Mouse (Mus musculus): Measurements from ENCODE around the gene Plppr1. TPM values are rescaled to one million over a fixed set of nuclear protein-coding genes. Genes with fewer than 3 reads are reported as not detected.
A peak's percentile ranks its signal among the peaks of the same experiment; 100 is the strongest.

The Plppr1 gene
- polyA plus RNA-seq, 1 experiment from 2014 or later = 5.0 TPM

DNA sequence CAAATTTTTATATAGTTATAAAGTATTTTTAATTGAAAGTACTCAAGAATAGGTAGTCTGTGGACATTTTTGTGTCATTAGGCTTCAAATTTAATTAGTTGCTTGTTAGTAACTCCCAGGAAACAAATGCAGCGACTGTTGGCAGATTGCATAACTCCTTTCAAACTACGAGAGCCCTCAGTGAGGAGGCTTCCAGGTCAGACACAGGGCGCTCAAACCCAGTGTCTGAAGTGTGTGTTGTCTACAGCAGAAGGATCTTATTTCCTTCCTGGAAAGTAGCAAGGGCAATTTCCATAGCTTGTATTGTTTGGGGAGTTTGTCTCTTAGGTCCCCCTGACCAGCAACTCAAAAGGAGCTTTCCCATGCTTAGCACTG, 173.9 kb downstream of the Plppr1 start:
- Histone ChIP-seq H3K4me1 (replicated peaks) (no peaks in the 10 kb centered on the region), H3K27ac (no peak overlapping the region), H3K36me3 (no peaks in the 10 kb centered on the region), H3K9ac (no peak overlapping the region), H3K27me3 (no peaks in the 10 kb centered on the region), H3K4me3 (no peak overlapping the region), H3K4me2 (no peak overlapping the region), H3K9me3 (replicated peaks) (no peaks in the 10 kb centered on the region)
- WGBS = 61% methylated on average over 3 of the region's 3 CpGs
- no peak for ATAC-seq (replicated peaks; ENCODE audit: insufficient number of reproducible peaks, insufficient read depth, low FRiP score, low read depth)

GRCm38 (mm10) chr4:49238111-49238510, 179.0 kb downstream of the Plppr1 start:
- no peaks in the 10 kb centered on the region for H3K36me3 ChIP-seq
- no peaks in the 10 kb centered on the region for H3K9me3 ChIP-seq (replicated peaks)
- no peak overlapping the region for H3K4me2 ChIP-seq
- no peak overlapping the region for H3K27ac ChIP-seq
- no peaks in the 10 kb centered on the region for H3K27me3 ChIP-seq
- no peak overlapping the region for H3K4me3 ChIP-seq
- 85% methylated on average over 4 of the region's 4 CpGs for WGBS
- H3K4me1 ChIP-seq (replicated peaks) = no peaks in the 10 kb centered on the region
- no peak overlapping the region for H3K9ac ChIP-seq
- ATAC-seq (replicated peaks; ENCODE audit: insufficient number of reproducible peaks, insufficient read depth, low FRiP score, low read depth) = no peak

DNA sequence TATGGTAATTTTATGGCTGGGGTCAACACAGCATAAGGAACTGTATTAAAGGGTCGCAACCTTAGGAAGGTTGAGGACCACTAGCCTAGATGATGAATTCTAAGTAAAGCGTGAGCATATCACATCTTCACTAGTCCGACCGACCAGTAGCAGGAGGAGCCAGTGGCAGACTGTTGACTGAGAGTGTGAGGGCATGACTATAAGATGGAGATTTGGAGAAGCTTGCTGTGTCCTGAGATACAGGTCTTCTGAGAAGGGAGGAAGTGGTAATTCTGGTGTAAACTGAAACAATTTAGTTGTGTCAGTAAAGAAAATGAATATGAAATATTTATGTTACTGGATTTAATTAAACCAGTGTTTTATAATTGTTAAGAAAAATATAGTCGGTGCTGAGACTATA, 180.4 kb downstream of the Plppr1 start:
- Histone ChIP-seq H3K9me3 (replicated peaks) (no peaks in the 10 kb centered on the region), H3K36me3 (no peaks in the 10 kb centered on the region), H3K27ac (no peak overlapping the region), H3K27me3 (no peaks in the 10 kb centered on the region), H3K4me3 (no peak overlapping the region), H3K4me2 (no peak overlapping the region), H3K9ac (no peak overlapping the region), H3K4me1 (replicated peaks) (no peaks in the 10 kb centered on the region)
- 85% methylated on average over 5 of the region's 5 CpGs for WGBS
- no peak for ATAC-seq (replicated peaks; ENCODE audit: insufficient number of reproducible peaks, insufficient read depth, low FRiP score, low read depth)

DNA sequence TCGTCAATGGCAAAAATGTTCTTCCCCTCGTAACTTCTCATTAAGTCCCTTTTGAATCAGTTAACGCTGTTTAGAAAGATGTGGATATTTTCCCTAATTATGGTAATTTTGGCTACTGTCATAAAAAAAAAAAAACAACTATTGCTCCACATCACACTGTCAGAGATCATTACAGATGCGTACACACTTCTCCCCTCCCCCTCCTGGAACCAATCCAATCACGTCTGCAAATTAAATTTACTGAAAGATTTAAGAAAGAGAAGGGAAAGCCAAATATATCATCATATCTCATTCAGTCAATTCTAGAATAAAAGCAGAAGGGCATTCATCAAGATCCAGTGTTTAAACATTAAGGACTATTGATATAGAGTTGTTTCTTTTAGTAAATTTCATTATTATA, 185.7 kb downstream of the Plppr1 start:
- ATAC-seq (replicated peaks; ENCODE audit: insufficient number of reproducible peaks, insufficient read depth, low FRiP score, low read depth) = no peak
- 72% methylated on average over 5 of the region's 5 CpGs for WGBS
- Histone ChIP-seq H3K9me3 (replicated peaks) (no peaks in the 10 kb centered on the region), H3K27ac (no peak overlapping the region), H3K4me2 (no peak overlapping the region), H3K4me3 (no peak overlapping the region), H3K36me3 (no peaks in the 10 kb centered on the region), H3K9ac (no peak overlapping the region), H3K27me3 (no peaks in the 10 kb centered on the region), H3K4me1 (replicated peaks) (no peaks in the 10 kb centered on the region)

DNA sequence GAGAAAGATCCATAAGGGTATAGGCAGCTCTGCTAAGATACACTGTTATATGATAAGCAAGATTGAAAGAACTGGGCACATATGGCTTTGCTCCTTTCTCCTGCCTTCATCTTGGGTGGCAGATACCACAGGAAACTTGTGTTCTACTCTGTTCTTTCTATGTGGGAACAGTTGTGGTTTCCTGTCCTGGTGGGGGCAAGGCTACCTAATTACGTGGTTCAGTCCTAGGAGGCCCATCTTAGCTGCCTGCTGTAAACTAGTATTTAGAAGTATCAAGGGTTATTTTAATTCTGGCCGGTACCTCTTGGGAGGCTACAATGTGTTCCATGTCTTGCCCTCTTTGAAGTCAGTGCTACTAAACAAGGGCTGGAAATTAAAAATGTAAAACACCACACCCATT, 186.2 kb downstream of the Plppr1 start:
- no peak overlapping the region for H3K27ac ChIP-seq
- no peak for ATAC-seq (replicated peaks; ENCODE audit: insufficient number of reproducible peaks, insufficient read depth, low FRiP score, low read depth)
- H3K36me3 ChIP-seq = no peaks in the 10 kb centered on the region
- no peak overlapping the region for H3K4me2 ChIP-seq
- 83% methylated on average over 2 of the region's 2 CpGs for WGBS
- H3K27me3 ChIP-seq = no peaks in the 10 kb centered on the region
- H3K4me1 ChIP-seq (replicated peaks) = no peaks in the 10 kb centered on the region
- H3K4me3 ChIP-seq = no peak overlapping the region
- H3K9ac ChIP-seq = no peak overlapping the region
- no peaks in the 10 kb centered on the region for H3K9me3 ChIP-seq (replicated peaks)

DNA sequence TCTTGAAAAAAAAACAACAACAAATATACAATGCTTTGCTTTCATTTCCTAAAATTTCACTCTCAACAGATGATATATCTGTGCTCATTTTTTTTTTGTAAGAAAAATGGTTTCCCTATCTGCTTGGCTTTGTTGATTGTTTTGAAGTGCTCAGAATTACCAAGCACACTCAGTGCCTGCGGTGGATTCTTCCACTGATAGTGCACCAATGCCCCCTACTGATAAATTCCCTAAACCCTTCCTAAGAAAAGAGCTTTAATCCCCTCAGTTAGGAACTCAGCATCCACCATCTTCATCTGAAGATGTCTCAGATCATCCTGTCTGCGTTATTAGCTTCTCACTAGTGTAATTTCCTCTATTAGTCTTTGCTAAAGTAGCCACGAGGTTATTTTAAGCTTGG, 192.2 kb downstream of the Plppr1 start:
- no peak overlapping the region for H3K4me2 ChIP-seq
- H3K27me3 ChIP-seq = no peaks in the 10 kb centered on the region
- 18% methylated on average over 3 of the region's 3 CpGs for WGBS
- H3K27ac ChIP-seq = no peak overlapping the region
- no peaks in the 10 kb centered on the region for H3K4me1 ChIP-seq (replicated peaks)
- no peak overlapping the region for H3K4me3 ChIP-seq
- ATAC-seq (replicated peaks; ENCODE audit: insufficient number of reproducible peaks, insufficient read depth, low FRiP score, low read depth) = no peak
- H3K9me3 ChIP-seq (replicated peaks) = no peaks in the 10 kb centered on the region
- no peak overlapping the region for H3K9ac ChIP-seq
- H3K36me3 ChIP-seq = no peaks in the 10 kb centered on the region

- H3K4me1 ChIP-seq (replicated peaks) = no peaks in the 10 kb centered on the region
- H3K4me3 ChIP-seq = no peak overlapping the region
- H3K4me2 ChIP-seq = no peak overlapping the region
- ATAC-seq (replicated peaks; ENCODE audit: insufficient number of reproducible peaks, insufficient read depth, low FRiP score, low read depth) = no peak
- no peaks in the 10 kb centered on the region for H3K27me3 ChIP-seq
- H3K36me3 ChIP-seq = no peaks in the 10 kb centered on the region
- no peak overlapping the region for H3K27ac ChIP-seq
- no peaks in the 10 kb centered on the region for H3K9me3 ChIP-seq (replicated peaks)
- H3K9ac ChIP-seq = no peak overlapping the region
- WGBS = 77% methylated on average over 3 of the region's 3 CpGs
Measured at GRCm38 (mm10) chr4:49252169-49252568, 193.1 kb downstream of the Plppr1 start.

GRCm38 (mm10) chr4:49278515-49278914, 219.4 kb downstream of the Plppr1 start:
- Histone ChIP-seq H3K27me3 (no peaks in the 10 kb centered on the region), H3K27ac (no peak overlapping the region), H3K36me3 (no peaks in the 10 kb centered on the region), H3K4me2 (no peak overlapping the region), H3K4me3 (no peak overlapping the region), H3K9ac (no peak overlapping the region), H3K9me3 (replicated peaks) (no peaks in the 10 kb centered on the region), H3K4me1 (replicated peaks) (no peaks in the 10 kb centered on the region)
- no peak for ATAC-seq (replicated peaks; ENCODE audit: insufficient number of reproducible peaks, insufficient read depth, low FRiP score, low read depth)
- WGBS = 90% methylated on average over 5 of the region's 5 CpGs

DNA sequence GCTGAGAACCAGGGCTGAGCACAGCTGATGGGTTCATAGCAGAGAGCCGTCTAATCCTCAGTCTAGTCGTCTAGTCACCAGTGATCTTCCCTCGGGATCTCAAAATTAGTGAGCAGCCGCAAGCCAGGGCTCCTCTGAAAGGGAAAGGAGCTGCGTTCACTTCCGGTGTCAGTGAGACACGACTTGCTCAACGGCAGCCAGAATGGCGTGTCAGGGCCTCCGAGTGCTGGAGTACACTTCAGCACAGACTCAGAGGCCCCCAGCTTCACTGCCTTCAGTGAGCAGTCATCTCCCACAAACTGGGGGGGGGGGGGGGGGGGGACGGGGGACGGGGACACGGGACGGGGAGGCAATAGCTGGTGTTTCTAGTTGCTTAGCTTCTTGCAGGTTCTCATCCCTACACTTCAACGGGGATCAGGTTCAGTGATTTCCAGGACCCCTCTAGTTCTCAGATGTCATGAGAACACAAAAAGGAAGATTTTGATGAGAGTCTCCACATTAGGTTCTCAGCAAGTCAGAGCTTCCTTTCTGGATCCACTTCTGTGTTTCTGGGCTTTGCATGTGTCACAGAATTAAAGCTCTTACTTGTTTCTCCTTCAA, 225.7 kb downstream of the Plppr1 start:
- WGBS = 82% methylated on average over 15 of the region's 15 CpGs
- ATAC-seq (replicated peaks; ENCODE audit: insufficient number of reproducible peaks, insufficient read depth, low FRiP score, low read depth) = no peak
- H3K36me3 ChIP-seq = no peaks in the 10 kb centered on the region
- no peaks in the 10 kb centered on the region for H3K27me3 ChIP-seq
- H3K9ac ChIP-seq = no peak overlapping the region
- no peaks in the 10 kb centered on the region for H3K9me3 ChIP-seq (replicated peaks)
- no peaks in the 10 kb centered on the region for H3K4me1 ChIP-seq (replicated peaks)
- H3K4me2 ChIP-seq = no peak overlapping the region
- H3K27ac ChIP-seq = no peak overlapping the region
- no peak overlapping the region for H3K4me3 ChIP-seq

- WGBS = 77% methylated on average over 15 of the region's 15 CpGs
- ATAC-seq (replicated peaks; ENCODE audit: insufficient number of reproducible peaks, insufficient read depth, low FRiP score, low read depth) = no peak
- Histone ChIP-seq H3K36me3 (no peaks in the 10 kb centered on the region), H3K9ac (no peak overlapping the region), H3K4me1 (replicated peaks) (no peaks in the 10 kb centered on the region), H3K27ac (0 out of 2 replicates have a peak overlapping the region, but pooled peaks have one; percentile 25), H3K4me3 (no peak overlapping the region), H3K4me2 (no peak overlapping the region), H3K27me3 (no peaks in the 10 kb centered on the region), H3K9me3 (replicated peaks) (no peaks in the 10 kb centered on the region)
Measured at GRCm38 (mm10) chr4:49285340-49286196, 226.5 kb downstream of the Plppr1 start.

- Histone ChIP-seq H3K36me3 (no peaks in the 10 kb centered on the region), H3K9me3 (replicated peaks) (no peaks in the 10 kb centered on the region), H3K4me2 (no peak overlapping the region), H3K9ac (no peak overlapping the region), H3K4me3 (no peak overlapping the region), H3K27me3 (no peaks in the 10 kb centered on the region), H3K27ac (no peak overlapping the region), H3K4me1 (replicated peaks) (no peaks in the 10 kb centered on the region)
- no peak for ATAC-seq (replicated peaks; ENCODE audit: insufficient number of reproducible peaks, insufficient read depth, low FRiP score, low read depth)
- 59% methylated on average over 4 of the region's 4 CpGs for WGBS
Measured at GRCm38 (mm10) chr4:49286197-49286492, 227.1 kb downstream of the Plppr1 start.

DNA sequence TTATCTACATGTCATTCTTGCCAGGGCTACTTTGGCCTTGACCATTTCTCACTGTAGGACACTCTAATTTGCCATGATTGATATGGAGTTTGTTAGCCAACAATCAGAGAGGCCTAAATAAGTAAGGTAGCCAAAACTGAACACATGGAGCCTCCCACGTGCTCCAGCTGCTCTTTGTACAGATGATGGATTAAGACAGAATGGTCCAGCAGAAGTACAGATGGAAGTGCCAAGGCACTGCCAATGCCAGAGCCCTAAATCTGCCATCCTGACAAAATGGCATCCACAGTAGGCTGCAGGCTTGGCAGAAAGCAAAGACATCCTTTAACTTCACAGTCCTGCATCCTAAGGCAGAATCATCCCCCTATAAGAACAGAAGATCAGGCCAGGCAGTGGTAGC, 237.4 kb downstream of the Plppr1 start:
- Histone ChIP-seq H3K27ac (no peak overlapping the region), H3K9me3 (replicated peaks) (no peaks in the 10 kb centered on the region), H3K9ac (no peak overlapping the region), H3K4me1 (replicated peaks) (no peaks in the 10 kb centered on the region), H3K4me2 (no peak overlapping the region), H3K36me3 (no peaks in the 10 kb centered on the region), H3K27me3 (no peaks in the 10 kb centered on the region), H3K4me3 (no peak overlapping the region)
- WGBS = 55% methylated on average over 1 of the region's 1 CpGs
- ATAC-seq (replicated peaks; ENCODE audit: insufficient number of reproducible peaks, insufficient read depth, low FRiP score, low read depth) = no peak
